Mouse (Mus musculus): ENCODE measurements around the gene Adi1.
A peak's percentile ranks its signal among the peaks of the same experiment; 100 is the strongest.

Gene Adi1

DNA sequence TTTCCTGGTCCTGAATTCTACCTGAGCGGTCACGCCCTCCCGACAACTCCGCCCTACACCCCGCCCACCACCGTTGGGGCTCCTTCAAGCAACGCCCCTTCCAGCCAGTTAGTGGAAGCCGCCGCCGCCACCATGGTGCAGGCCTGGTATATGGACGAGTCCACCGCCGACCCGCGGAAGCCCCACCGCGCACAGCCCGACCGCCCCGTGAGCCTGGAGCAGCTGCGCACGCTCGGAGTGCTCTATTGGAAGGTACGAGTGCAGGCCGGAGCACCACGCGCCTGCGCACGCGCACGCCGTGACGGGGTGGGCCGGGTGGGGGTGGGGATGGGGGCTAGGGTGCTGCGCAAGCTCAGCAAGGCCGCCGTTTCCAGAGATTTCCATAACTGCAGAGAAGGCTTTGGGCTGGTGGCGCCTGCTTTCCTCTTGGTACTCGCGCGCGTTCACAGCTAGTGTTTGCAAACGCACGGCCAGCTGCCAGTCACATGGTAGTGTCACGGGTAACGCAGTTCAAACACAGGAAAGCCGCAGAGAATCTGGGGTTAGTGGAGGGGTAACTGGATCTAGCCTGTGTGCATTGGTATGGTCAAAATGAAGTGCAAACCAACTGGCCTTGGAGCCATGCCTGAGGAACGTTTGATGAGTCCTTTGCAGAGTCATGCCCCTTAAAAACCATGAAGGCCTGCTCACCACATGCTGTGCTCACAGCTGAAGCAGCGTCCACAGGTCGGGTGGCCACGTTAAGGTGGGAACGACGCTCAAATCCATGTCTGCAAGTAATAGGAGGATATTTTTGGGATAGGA is at the start of gene Adi1:
Adi1 (plus strand) TSS at position 111 of the 804 bp plus-strand sequence.
- DNase-seq (ENCODE audit: low read depth, low spot score) = peak; percentile 87

DNA sequence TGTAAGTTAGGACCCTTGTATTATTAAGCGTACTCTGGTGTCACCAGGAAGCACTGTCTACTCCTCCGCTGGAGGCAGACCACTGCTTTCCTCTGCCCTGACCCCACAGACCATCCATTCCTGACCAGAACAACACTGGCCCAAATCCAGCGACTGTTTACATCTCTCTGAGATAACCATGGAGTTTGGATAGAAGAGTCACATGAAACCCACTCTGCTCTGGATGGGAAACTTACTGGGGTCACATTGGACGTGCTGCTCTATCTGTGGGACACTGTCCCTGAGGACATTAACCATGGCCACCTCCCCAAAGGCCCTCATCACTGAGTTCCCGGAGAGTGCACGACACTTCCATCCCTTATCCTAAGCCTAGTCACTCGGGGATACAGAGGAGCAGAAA is 49.6 kb upstream of the Adi1 start:
- no peak for DNase-seq (ENCODE audit: low read depth, low spot score)

DNA sequence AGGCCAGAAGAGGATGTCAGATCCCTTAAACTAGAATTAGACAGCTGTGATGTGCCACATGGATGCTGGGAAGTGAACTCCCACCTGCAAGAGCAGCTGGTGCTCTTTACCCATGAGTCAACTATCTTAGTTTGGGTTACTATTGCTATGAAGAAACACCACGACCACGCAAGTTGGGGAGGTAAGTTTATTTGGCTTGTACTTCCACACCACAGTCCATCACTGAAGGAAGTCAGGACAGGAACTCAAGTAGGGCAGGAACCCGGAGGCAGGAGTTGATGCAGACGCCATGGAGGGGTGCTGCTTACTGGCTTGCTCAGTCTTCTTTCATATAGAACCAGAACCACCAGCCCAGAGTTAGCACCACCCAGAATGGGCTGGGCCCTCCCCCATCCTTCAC is 47.9 kb upstream of the Adi1 start:
- no peak for DNase-seq (ENCODE audit: low read depth, low spot score)

DNA sequence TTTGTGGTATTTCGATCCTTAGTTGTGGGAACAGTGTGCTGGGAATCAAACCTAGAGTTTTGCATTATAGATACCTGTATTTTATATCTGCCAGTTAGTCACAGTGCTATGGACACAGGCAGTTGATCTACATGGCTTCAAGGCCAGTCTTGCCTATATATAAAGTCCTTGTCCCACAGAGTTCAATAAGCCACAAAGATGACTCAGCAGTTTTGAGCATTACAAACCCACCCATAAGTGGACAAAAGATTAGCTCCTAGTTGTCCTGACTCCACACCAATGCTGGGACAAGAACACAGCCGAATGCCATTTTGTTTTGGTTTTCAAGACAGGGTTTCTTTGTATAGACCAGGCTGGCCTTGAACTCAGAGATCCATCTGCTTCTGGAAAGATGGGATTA is 46.6 kb upstream of the Adi1 start:
- no peak for DNase-seq (ENCODE audit: low read depth, low spot score)

DNA sequence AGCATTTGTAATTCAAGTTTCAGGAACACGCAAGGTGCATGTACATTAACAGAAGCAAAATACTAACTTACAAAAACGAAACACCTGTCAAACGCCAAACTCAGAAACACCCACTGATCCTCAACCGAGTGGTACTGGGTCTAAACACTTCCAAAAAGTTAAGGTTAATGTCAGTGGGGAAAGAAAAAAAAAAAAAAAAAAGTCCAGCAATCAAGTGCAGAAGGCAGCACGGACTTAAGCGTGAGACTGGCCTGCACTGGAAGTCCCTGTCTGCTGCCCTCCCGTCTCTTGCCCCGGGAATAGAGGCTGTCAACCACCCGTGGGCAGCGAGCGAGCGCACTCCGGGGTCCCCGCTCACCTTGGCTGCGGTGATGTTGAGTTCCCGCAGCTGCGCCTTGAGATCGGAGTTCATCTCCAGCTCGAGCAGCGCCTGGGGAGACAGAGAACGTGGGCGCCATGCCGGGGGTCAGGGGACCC is 39.9 kb upstream of the Adi1 start:
- DNase-seq (ENCODE audit: low read depth, low spot score) = no peak

DNA sequence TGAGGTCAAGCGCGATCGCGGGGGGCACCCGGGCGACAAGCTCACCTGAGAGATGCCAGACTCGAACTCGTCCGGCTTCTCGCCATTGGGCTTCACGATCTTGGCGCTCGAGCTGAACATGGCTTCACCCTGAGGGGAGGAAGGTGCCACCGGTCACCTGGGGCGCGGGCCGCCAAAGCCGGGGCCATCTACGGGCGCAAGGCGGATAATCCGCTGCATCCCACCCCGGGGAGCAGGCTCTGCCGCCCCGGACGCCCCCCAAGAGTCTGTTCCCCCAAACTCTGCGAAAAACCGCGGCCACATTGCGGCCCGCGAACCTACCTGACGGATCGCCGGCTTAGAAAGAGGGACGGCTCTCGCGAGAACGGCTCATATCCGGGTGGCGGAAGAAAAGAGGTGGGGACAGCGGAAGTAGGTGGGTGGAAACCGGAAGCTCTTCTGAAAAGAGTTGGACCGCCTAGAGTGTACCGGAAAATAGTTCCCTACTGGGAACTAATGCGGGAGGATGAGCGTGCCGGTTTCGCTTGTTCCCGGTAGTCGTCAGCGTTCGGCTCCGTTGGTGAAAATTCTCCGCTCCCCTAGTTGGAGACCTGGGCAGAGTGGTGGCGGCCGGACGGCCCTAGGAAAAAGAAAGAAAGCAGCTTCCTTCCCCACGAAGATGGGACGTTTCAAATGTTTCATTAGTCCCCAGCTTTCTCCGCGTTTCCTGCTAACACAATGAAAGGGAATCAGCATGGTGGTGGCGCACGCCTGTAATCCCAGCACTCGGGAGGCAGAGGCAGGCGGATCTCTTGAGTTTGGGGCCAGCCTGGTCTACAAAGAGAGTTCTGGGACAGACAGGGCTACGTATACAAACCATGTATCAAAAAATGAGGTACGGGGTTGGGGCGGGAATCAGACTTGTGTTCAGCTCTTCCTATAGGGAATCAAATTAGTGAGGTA is 39.2 kb upstream of the Adi1 start, which contains the start of gene Rps7:
Rps7 (minus strand) TSS at position 419 of the 942 bp plus-strand sequence.
- DNase-seq (ENCODE audit: low read depth, low spot score) = peak; percentile 96

DNA sequence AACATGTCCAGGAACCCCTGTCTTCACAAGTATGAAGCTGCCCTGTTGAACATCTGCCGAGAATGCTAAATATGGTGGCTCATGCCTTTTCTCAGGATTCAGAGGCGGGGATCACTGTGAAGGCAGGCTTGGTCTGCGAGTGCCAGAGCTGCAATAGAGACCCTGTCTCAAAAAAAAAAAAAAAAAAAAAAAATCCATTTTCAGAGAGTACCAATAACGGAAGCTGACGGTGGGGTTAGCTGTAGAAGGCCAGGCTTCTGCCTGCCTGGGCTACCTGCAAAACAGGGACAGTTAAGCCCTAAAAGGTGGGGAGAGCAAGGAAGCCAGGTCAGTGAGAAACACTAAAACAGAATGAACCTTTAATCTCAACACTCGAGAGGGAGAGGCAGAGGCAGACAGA is 38.5 kb upstream of the Adi1 start:
- DNase-seq (ENCODE audit: low read depth, low spot score) = peak; percentile 61

DNA sequence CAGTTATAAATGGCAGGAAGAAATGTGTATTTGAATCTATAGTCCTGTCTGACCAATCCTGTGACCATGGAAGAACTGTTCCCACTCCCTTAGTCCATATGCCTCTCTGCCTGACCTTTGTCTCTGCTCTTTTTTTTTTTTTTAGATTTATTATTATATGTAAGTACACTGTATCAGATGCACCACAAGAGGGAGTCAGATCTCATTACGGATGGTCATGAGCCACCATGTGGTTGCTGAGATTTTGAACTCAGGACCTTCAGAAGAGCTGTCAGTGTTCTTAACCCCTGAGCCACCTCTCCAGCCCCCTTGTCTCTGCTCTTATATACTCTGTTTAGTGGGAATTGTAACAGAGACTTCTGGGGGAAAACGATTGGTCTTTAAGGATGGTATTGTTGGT is 36.3 kb upstream of the Adi1 start:
- DNase-seq (ENCODE audit: low read depth, low spot score) = no peak

DNA sequence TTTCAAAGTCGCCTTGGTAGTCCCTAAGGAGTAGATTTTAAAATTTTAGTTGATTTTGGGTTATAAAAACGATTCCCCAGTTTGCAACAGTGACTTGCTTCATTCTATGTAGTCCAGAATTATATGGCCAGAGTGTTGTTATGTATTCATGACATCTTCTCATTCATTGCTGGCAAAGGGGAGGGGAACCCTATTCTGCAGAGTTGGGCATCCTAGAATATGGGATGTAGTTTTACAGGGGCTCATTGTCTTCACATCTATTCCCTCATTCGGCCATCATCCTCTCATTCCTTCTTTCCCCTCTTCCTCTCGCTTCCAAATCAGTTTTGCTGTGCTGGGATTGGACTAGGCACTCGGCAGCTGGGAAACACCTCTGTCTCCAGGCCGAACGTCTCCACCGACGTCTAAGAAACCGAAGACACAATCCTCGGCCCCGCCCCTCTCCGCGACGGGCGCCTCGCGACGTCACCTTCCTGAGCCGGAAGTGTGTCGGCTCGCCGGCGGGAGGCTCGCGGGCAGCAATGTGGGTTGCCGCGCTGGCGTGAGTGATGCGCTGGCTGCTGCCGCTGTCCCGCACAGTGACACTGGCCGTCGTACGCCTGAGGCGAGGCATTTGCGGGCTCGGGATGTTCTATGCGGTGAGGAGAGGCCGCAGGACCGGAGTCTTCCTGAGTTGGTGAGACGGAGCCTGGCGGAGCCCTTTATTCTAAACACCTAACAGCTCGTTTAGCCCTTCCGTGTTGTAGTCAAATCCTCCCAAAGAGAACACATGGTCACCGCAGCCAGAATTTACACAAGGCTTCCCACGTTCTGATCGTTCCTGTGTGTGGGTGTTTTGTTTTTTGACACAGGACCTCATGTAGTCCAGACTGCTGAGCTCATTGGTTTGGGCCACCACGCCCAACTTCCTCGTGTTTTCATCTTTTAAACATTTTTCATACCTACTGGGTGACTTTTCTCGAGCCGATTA is 25.6 kb upstream of the Adi1 start, which contains the start of gene Rnaseh1:
Rnaseh1 (plus strand) TSS at position 462 of the 970 bp plus-strand sequence.
- DNase-seq (ENCODE audit: low read depth, low spot score) = peak; percentile 92

DNA sequence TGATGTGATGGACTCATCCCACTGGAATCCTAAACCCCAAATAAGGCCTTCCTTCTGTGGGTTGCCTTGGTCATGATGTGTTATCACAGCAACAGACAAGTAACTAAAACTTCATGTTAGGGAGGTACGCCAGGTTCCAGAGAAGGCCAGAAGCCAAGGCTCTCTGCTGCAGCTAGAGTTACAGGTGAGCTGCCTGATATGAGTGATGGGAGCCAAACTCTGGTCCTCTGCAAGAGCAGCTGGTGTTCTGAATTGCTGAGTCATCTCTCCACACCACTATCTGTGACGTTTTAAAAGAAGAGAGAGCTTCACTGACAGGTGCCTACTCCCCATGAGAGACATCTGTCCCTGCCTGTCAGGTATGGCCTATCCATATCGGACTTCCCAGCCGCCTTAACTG is 12.4 kb upstream of the Adi1 start:
- DNase-seq (ENCODE audit: low read depth, low spot score) = no peak

DNA sequence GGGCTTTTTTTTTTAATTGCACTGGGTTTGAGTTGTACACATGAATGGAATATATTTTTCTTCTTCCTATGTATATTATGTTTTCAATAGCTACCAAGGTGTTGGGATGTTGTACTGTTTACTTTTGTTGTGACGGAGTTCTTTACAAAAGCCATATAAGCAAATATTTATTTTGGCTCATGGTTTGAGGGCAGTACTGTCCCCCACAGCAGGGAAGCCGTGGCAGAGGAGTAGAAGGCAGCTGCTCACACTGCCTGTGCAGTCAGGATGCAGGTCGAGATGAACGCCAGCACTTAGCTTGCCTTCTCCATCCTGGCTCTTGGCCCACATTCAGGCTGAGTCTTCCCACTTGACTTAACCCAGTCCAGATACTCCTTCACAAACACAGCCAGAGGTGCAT is 8.3 kb upstream of the Adi1 start:
- DNase-seq (ENCODE audit: low read depth, low spot score) = no peak

DNA sequence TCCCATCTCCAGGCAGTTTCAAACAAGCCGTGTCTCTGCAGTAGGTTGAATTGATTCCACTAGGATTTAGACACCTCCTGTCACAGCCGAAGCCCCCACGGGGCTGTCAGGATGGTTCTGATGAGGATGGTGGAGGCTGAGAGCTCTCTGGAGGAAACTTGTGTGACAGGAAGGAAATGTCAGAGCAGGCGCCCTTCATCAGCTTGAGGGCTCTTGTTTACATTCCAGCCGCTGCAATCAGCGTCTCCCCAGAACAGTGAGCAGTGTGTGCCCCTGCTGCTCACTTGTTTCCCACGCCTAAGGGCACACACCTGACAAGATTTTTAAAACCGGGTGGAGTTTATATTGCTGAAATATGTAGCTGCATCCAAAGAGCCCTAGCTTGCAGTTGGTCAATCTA is 7.7 kb upstream of the Adi1 start:
- DNase-seq (ENCODE audit: low read depth, low spot score) = no peak

DNA sequence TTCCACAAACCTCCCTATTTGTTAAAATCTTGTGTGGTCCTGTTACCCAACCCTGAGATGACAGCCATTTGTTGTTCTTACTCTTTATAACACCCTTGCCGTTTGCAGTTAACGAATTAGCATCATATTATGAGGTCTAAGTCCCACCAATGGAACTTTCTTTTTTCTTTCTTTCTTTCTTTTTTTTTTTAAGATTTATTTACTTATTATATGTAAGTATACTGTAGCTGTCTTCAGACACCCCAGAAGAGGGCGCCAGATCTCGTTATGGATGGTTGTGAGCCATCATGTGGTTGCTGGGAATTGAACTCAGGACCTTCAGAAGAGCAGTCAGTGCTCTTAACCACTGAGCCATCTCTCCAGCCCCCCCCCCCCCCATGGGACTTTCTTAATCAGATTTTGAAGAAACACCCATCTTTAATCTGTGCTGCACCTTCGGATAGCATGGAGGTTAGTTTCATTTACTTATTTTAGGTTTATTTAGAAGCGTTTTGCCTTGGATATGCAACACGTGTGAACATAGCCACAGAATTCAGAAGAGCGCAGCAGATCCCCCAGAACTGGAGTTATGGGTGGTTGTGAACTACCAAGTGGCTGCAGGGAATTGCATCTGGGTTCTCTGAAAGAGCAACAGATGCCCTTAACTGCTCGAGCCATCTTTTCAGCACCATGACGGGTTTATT is 852 bp upstream of the Adi1 start:
- peak; percentile 54 for DNase-seq (ENCODE audit: low read depth, low spot score)

DNA sequence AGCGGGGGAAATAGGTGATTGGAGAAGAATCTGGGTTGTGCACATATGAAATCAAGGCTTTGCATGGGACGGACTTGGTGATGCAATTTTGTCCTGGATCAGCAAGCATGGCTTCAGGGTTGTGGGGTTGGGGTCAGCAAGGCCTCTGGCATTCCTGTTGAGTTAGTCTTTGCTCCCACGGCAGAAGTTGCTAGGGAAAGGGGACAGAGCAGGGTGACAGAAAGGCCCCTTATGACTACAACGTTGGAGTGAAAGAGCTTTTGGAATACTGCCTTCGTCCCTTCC is 836 bp downstream of the Adi1 start:
- no peak for DNase-seq (ENCODE audit: low read depth, low spot score)

DNA sequence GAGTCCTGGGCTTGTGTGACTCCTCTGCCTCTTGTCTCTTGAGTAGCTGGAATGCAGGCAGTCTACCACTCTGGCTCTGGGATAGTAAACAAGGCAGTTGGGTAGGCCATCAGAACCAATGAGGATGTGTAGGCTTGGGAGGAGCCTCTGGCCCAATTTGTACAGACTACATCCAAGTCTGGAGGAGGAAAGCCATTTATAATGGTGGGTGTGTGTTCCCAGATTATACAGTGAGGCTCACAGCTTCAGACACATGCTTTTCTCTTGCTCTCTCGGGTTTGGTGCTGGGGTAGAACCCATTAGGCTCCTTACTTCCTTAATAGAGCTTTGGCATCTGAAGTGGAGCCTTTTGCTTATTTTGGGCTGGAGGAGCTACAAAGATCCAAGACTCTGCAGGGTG is 9.6 kb downstream of the Adi1 start:
- no peak for DNase-seq (ENCODE audit: low read depth, low spot score)

DNA sequence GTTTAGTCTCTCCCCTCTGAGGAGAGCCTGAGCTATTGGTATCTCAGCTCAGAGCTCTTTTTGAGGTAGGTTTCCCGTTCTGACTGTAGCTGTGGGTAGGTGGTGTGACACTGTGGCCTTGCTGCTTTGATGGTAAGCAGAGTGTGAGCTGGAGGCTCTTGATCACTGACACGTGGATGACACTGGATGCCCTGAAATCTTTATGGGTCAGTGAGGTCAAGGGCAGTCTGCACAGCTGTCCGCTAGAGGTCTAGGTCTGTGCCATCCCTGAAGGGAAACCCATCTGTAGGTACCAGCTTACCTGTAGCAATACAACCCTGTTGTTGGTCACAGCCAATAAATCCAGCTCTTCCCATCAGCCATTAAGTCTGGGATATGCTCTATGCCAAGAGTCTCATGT is 10.7 kb downstream of the Adi1 start:
- no peak for DNase-seq (ENCODE audit: low read depth, low spot score)

DNA sequence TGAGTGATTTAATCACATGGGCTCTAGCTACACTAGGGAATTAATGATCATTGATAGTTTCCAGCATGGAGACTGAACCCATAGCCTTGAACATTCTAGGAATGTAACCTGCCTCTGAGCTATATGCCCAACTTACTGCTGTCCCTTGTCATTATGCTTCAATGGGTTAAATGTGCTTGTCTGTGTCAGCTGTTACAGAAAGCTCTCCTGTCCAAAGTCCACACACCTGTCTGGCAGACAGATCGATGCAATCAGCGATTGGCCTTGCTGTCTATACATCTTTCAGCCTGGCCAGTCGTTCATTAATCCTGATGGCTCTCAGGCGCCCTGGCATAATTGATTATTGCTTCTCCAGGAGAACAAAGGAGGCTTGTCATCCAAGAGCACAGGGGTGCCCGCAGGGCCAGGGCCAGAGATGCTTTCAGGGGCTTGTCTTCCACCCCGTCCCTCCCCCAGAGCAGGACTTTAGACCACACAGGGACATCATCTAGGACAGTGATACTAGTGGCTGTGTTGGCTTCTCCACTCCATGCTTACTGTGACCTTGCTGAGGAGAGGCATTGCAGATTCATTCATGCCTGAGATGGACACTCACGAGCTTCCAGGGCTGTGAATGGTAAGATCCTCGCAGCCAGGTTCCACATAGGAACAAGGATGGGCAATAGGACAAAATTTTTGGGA is 11.3 kb downstream of the Adi1 start:
- DNase-seq (ENCODE audit: low read depth, low spot score) = no peak

DNA sequence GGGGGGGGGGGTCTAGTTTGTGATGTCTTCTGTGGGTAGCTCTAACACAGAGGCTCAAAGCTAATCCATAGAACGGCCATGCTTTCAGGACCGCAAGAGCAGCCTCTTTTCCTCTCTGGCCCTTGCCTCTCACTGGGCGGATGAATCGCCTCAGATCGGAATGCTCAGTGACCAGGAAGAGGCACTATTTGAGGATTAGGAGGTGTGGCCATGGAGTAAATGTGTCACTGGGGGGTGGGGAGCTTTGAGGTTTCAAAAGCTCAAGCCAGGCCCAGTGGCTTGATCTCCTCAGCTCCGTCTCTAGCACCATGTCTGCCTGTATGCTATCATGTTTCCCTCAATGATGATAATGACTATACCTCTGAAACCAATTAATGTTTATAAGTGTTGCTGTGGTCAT is 14.0 kb downstream of the Adi1 start:
- DNase-seq (ENCODE audit: low read depth, low spot score) = no peak

DNA sequence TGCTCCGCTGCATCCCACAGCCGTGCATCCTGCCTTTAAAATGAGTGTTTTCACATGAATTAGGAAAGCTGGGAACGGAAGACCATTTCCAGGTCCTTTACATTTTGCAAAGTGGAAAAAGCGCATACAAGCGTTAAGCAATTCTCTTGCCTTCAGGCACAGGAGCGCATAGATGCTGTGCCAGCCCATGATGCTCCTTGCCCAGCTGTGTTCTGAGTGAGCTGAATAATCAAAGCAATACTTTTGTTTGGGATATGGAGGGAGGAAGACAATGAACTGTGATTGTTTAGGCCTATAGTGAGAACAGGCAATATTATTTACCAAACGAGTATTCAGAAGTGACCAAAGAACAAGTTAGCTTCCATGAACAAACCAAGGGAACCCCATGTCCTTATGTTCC is 15.7 kb downstream of the Adi1 start:
- DNase-seq (ENCODE audit: low read depth, low spot score) = no peak

DNA sequence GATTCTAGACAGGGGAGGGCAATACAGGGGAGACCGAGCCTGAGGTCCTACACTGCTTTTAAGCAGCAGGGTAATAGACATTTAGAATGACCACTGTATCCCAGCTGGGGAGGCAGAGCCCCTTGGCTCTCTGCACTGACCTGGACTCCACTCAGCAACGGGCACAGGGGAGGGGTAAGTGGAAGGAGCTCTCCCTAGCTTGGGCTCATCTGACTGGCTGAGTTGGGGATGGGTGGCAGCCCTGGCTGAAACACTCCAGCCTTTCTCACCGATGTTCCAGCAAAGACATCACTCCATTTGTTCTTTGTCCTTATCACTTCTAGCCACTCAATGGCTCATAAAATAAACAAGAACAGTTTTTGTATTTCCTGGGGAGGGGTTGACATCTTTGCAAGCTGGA is 18.7 kb downstream of the Adi1 start:
- DNase-seq (ENCODE audit: low read depth, low spot score) = no peak
